Mouse (Mus musculus) heart, adult 11 months (tissue): Measurements from ENCODE around the gene Rora.

ENCODE experiments used
- DNase-seq: peaks from one replicate; pipeline ENCODE4 v3.0.0; 2022

The Rora gene

DNA sequence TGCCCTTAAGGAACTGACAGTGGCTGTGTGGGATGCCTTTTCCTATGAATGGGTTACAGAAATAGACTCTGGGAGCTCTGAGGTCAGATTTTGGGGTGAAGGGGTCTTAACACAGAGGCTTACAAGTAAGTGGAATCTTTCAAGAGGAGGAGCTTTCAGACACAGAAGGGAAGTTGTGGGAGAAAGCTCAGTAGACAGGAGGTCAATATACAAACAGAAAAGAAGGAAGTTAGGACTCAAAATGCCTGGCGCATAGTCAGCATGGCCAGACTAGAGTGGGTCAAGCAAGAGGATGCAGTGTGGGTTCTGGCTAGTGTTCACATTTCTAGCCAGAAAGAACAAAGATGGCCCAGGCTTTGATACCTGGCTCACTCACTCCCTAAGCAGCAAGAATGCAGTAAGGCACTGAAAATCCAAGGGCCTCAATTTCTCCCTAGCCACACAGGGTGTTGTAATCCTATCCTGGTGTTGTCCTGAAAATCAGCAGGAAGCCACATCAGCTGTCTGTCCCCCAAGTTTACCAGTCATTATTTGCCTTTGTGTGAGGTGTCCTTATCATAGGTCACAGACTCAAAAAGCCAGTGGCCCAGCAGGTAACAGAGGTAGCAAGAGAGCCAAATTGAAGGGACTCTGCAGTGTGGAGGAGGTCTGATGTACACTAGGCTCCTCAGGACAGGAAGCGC lies 456.2 kb downstream of the Rora start:
- peak; percentile 80 for DNase-seq

DNA sequence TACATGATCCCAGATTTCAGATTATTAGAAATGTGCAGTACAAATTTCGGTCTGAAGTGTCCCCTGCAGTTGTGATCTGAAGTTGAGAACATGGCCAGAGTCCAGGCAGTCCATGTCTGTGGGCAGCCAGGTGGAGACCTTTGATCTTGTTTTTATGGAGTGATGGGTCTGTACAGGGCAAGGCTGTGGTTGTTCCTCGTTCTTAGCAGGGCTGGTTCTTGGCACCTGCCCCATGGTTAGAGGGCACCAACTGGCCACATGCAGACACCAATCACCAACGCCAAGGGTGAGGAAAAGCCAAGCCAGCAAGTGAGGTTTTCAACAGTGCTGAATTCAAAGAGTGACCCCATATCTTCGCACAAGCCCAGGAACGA lies 456.7 kb downstream of the Rora start:
- peak; percentile 86 for DNase-seq

DNA sequence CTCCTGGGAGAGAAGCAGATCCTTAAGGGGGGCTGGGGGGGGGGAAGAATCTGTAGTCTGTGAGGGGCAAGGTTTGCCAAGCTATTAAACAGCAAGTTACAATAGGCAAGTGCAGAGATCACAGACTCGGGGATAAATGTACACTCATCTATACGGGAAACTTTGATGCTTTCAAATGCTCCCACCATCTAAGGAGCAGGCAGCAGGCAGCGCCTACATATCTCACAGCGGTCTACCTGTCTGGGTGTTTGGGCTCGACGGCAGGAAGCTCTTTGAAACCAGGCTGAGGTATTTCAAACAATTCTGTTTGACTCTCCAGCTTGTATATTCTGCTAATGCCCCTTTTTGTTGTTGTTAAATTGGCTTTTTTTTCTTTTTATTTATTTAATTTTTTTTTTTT lies 457.1 kb downstream of the Rora start:
- peak; percentile 71 for DNase-seq

DNA sequence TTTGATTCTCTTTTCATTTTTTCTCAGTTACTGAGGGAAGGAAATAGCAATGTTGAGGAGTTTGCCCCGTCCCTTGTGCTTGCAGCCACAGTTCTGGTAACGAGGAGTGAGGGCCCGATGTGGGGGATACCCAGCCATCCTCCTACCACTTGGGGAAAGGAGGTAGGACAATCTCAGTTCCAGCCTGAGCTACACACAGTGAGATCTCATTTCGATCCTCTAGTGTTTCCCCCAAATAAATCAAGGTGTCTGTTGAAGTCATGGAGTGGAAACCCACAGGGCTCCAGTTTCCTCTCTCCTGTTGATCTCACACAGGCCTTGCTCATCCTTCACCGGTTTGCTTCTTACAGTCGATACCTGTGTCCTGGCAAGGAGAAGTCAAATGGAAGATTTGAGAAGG lies 458.0 kb downstream of the Rora start:
- no peak for DNase-seq

DNA sequence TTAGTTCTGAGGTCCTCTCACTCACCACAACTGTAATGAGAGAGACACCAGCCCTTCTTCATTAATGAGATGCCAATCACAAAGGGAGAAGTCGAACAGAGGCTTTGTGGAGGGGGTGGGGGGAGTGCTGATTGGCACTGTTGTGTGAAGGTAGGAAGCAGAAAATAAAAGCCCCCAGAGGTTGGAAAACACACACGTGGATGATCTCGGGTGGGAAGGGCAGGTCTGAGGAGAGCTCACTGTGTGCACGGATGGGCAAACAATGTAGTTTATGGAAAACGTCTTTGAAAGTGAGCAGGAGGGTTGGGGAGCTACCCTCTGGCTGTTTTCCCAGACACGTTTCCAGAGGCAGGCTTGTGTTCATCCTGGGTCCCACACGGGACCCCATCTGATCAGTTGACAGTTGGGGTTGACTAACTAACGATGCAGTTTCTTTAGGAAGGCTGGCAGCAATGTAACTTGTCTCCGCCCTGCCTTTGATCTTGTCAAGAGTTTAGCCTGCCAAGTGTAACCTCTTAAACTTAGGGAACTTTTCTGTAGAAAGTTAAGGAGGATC lies 460.9 kb downstream of the Rora start:
- DNase-seq, result peak; percentile 83

DNA sequence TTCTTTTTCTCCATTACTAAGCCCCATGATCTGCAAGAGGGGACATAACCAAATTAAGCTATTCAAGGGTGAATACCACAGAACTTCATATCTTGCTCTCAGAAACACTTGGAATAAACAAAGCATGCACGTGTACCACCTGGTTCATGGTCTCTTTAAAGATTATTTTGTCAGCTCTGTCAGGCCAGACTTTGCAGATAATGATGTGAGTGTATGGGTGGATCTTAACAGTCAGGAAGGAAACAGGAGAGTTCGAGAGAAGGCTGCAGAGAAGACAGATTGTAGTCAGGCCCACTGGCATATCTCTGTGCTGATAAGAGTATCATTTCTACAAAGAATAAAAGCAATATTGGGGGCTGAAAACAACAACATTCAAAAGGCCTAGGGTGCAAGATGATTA lies 463.2 kb downstream of the Rora start:
- DNase-seq, result no peak

DNA sequence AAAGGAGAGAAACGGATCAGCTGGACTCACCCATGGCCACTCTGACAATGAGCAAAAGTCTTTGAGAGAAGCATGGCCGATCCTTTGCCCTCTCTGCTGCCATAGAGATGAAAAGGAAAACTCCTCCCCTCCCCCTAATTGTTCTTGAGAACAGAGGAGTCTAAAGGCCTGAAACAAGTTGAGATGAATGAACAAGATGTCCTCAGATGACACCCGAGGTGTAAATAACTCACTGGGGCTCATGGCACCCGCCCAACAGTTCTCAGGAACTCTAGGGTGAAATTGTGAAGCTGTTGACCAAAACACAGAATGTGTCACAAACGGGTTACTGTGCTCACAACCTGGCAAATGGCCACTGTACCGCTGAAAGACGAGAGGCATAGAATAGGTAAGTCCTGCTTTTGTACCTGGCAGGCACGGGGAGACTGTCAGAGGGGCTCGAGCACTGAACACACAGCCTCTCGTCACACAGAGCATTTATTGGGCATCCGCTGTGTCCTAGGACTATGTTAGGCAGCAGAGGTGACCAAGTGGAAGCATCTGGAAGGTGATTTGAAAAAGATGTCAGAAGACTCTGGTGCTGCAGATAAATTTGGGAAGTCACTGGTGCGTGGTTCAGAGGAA lies 467.6 kb downstream of the Rora start:
- DNase-seq, result peak; percentile 90

DNA sequence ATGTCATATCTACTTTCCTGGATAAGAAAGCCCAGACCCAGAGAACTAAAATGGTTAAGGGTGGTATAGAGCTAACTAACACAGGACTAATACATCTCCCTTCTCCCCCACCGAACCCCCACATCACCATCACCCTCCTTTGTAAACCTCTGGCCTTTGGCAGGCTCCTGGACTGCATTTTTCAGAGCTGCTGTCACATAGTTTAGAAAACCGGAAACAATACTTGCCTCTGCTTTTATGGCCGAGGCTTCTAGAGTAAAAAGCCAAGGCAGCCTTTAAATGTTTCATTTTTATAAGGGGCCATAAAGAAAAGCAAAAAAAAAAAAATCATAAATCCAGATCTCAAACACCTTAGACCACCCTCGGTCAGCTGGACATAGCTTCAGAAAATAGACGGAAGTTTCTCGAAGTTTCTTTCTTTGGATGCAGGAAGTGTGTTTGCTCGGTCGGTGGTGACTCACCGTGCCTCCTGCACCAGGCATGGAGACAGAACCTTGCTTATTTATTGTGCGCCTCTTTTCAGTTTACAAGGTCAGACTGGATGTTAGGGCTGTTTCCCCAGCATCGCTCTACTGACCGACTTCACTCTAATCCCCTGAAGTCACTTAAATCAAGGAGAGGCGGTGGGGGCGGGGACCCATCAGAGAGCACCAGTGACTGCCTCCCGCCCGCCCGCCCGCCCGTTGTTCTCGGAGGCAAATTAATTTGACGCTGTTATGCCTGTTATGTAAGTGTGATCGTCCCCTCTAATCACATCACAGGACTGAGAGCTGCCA lies 471.6 kb downstream of the Rora start:
- peak; percentile 98 for DNase-seq

DNA sequence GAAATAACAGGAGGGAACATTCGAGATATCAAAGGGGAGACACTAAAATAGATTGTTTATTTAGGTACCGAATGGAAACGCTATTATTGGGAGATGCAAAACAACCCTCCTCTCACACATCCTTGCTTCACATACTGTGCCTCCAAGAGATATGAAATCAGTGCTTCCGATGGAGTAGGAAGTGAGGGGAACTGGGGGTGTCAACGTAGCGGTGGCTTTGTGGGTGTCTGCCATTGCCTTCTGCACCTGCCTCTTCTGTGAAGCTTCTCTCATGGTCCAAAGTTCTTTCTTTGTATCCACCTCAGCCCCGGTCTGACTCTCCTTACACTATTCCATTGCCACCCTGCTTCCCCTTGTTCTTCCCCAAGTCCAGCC lies 472.2 kb downstream of the Rora start:
- no peak for DNase-seq

DNA sequence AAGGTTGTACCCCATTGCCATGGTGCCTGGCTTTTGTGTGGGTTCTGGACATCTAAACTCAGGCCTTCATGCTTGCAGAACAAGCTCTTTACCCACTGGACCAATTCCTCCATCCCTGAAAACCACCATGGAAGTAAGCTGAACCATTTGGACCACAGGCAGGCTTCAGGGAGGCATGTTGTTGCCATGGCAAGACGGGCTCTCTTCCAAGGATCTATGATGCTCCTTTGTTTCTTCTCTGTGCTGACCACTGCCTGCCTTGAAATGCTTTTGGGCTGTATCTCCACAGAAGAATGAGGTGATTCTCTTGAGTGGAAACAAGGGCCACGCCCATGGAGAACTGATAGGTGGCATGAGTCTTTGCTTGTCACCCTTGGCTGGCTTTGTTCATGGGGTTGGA lies 473.0 kb downstream of the Rora start:
- DNase-seq, result peak; percentile 91

DNA sequence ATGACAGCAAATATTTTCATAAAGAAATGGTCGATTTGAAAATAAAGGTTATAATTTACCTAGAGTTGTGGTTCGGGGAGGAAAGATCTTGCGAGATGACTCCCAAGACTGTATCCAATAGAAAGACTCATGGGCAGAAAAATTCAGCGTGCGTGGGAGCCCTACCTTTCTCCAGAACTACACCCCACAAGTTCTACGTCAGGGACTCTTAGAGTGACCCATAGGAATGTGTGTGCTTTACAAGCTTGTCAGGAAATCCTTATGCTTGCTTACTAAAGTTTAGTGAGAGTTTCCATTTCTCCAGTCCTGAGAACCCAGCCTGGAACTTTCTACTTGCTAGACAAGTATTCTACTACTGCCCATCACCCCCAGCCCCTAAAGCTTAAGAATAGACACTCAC lies 474.7 kb downstream of the Rora start:
- peak; percentile 64 for DNase-seq

DNA sequence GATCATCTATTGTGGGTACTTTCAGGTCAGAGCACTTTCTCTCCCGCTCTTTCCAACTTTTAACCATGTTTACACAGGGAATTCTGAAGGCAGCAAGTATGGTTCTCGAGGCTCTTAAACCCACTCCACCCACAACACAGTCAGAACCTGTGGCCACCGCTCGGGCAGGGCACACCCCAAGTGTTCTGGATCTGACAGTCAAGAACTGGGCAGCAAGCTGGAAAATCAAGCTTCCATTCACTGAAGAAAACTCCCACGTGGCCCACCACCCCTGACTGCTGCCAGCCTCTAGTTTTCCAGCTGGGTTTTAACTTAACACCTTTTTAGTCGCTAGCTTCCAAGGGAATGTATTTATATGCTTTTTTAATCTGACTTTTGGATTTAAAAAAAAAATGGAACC lies 479.4 kb downstream of the Rora start:
- peak; percentile 84 for DNase-seq

DNA sequence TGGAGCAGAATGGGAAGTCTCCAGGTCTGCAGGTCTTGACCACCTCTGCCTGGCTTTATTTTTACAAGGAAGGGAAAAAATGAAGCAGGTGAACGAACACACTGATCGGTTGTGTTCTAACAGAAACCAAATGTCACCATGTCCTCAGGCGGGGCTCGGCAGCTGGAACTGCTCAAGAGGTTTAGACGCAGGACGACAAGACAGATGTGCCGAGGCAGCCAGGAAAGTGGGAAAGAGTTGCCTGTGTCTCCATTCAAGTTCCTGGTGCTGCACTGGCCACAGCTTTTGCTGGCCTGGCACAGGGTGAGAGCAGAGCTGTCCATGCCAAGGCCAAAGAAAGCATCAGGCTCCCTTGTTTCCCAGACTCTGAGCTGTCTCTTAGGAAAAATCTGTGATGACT lies 480.1 kb downstream of the Rora start:
- DNase-seq, result peak; percentile 97

DNA sequence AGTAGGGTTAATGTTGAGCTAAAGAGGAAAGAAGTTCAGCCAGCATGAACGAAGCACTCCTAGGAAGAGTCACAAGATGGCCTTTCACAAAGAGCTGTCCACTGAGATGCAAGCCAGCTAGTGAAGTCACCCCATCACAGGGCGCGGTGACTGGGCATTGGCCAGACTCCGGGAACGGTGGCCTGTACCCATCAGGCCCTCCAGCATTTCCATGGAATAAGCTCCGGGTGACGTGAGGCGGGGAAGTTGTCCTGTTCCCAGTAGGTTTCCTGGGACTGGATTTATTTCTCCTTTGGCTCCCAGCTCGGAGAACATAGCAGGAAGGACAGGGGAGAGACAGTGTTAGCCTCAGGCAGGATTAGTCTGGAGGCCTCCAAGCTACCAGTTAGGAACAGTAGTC lies 481.0 kb downstream of the Rora start:
- peak; percentile 98 for DNase-seq

DNA sequence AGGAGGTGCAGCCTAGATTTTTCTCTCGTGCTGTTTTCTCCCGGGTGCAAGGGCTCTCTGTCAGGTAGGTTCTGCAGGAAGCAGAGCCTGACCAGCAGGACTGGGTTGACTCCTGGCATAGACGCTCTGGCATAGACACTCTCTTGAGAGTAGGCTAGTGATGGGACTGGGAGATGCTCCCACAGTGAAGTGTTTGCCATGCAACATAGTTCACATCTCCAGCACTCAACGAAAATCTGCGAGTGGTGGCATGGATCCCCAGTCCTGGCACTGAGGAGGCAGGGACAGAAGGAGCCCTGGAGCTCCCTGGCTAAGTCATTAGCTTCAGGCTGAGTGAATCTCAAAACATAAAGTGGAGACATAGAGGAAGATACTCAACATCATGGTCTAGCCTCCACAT lies 483.2 kb downstream of the Rora start:
- DNase-seq, result peak; percentile 85

DNA sequence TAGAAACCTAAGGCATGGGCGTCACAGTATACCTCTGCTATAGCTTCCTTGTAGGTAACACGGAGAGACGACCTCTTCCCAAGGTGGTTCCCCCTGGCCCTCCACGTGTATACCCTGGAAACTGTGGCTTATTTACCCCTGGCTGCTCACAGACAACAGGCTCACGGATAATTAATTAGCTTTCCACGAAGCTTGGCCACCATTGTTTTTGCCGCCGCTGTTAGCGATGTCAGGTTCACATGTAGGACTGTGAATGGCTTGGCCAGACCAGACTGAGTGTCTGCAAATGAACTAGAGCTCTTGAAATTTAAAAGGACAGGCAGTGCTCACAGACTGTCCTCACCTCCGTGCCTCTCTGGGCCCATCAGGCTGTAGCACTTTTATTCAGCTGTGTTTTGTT lies 483.8 kb downstream of the Rora start:
- DNase-seq, result no peak

DNA sequence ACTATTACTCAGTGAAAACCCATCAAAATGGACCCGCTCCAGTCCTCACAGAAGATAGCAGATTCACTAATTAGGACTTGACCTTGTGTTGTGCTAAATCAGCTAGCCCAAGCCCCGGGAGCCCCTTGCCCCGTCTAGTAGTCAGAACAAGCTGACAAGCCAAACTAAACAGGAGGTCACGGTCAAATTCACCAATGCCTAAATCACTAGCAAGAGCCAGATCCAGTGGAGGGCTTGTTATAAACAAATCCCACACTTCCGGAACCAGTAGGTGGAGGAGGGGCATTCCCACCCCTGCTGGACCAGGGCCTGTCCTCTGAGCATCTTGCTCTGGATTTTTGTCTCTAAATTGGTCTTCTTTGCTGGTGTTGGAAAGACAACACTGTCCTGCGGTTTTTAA lies 486.6 kb downstream of the Rora start:
- peak; percentile 86 for DNase-seq

DNA sequence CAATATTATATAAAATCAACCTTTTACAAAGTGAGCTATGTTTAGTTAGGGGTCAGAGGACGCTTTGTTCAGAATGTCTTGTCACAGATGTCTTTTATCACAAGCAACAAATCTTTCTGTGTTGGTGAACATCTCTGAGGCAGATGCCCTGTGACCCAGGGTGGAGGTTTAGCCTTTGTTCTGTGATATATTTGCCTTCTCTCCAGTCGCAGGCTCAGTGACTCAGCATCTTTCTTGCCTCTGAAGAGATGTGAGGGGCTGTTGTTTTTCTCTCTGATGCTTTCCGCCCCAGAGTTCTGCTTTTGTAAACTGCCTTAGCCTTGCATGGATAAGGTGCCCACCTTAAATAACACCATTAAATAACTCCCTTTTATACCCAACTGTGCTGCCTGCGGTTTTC lies 488.3 kb downstream of the Rora start:
- DNase-seq, result no peak

DNA sequence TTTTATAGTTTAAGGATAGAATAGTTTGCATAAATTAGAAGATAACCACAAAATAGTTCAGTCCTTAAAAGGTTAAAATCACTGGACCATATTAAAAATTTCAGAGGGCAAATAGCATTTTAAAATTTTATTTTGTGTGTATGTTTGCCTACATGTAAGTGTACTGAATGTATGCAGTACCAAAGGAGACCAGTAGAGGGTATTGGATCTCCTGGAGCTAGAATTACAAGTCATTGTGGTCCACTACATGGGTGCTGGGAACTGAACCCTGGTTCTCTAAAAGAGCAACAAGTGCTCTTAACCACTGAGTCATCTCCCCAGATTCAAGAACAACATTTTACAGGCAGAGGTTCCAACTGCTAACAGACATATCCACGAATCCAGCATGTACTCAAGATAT lies 493.4 kb downstream of the Rora start:
- DNase-seq, result no peak

DNA sequence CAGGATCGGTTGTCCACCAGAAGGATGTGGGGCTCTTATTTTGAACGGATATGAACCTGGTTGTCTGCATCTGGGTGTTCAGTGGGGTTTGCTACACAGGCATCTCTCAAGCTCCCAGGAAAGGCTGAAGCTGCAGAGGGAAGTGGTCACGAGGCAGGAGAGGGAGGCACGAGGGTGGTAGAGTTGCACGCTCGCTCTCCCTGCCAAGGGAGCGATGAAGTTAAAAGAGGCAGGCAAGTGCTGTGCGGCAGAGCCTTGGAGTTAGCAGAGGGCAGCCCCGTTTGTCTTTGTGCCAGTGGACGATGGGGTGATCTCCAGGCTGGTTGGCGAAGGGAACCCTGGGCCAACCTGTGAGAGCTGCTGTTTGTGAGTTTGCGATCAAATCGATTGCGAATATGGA lies 496.6 kb downstream of the Rora start:
- DNase-seq, result peak; percentile 90

DNA sequence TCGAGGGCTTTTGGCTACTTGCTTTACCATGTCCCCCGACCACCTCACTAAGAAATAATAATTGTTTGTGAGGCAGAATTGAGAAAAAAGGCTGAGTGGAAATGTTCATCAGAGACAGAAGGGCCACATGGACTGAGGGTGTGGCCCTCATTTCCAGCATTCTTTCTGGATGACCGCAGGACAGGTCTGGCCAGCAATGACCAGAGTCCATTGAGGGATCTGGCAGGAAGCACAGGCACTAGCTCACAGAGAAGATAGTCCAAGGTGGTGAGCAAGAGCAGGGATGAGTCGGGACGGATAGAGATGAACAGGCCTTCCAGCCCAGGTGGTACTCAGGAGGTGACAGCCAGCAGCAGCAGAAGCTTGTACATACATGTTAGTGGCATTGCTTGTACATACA lies 501.1 kb downstream of the Rora start:
- no peak for DNase-seq

DNA sequence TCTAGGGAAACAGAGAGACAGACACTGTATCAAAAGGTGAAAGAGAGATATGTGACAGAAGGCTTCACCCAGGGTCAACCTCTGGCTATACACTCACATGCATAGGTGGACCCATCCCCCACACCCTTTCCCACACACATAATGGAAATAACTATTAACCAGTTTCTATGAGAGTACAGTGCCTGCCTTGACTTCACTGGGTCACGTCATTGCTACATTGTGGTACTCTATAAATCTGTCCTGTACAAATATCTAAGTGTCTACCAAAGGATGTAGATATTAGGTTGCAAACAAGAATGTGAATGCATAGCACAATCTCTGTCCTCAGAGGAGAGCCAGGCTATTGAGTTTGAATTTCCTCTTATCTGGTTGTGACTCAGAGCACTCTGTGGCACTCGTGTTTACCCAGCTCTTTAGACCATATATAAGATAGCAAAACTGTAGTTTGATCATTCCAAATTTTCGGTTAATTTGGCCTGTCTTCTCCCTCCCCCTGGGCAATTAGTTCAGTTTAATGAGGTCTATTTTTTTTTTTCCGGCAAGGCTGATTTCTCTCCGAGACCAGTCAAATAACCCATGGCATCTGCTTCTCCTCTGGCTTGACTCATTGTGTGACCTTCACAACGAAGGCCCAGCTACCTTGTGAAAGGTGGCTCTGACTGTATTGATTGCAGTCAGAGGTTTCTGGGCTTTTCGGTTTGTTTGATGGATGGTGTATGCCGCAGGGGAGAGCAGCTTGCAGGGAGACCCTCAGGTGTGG lies 502.4 kb downstream of the Rora start:
- no peak for DNase-seq

DNA sequence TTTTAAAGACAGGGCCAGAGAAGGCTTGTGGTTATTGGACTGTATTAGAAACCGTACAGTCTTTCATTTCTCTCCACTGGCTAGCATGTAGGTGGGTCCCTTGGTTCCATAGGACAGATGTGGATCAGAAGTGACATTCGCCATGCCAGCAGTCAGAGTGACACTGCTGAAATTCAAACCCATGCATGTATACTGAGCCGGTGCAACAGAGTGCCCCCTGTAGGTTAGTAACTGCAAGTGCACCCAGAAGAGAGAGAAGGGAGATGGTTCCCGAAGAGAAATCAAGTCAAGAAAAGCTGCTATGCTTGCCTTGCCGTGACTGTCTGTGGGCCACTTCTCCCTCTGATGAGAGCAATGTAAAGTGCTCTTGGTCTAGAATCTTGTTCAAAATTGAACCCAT lies 507.2 kb downstream of the Rora start:
- no peak for DNase-seq
